Mouse (Mus musculus): Measurements from ENCODE around the gene Gfm1.

Gfm1 gene

GRCm38 (mm10) chr3:67429999-67430380 lies at the start of gene Gfm1:
Gfm1 (plus strand) TSS chr3:67430096.
- peak; percentile 90 for DNase-seq (ENCODE audit: low read depth)

DNA sequence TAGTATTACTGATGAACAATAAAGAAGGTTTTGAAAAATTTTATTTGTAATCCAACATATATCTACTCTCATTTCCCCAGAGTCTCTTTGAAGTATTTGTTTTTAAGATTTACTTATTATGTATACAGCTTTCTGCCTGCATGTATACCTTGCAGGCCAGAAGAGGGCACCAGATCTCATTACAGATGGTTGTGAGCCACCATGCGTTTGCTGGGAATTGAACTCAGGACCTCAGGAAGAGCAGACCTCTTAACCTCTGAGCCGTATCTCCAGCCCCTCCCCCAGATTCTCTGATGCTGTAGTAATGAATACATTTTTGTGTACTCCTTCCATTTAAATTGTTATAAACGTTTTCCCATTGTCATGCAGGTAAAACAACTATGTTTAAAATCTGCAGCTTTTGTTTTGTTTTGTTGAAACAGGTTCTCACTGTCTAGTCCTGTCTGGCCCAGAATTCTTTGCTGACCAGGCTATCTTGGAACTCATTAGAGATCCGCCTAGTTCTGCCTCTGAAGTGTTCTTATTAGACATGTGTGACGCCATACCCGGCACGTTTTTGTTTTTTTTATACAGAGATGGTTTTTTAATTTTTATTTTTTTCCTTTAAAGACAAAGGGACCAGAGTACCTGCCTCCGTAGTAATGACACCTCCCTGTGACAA lies 428 bp upstream of the Gfm1 start:
- no peak for DNase-seq (ENCODE audit: low read depth)

DNA sequence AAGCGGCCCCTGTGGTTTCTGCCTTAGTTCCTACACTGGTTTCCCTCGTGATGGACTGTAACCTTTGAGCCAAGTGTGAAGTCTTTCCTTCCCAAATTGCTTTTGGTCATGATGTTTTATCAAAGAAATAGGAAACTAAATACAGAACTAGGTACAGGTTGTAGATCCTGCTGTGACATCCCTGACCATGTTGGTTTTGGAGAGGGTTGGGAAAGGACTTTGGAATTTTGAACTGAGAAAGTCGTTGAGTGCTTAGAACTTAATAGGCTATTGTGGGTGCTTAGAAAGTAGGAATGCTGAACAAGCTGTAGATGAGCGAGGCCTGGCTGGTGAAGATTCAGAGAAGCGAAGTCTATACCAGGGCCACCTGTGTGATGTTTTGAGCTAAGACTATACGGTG lies 4.1 kb downstream of the Gfm1 start:
- no peak for DNase-seq (ENCODE audit: low read depth)

- DNase-seq (ENCODE audit: low read depth) = peak; percentile 5
Measured at GRCm38 (mm10) chr3:67447143-67447542, 17.2 kb downstream of the Gfm1 start.

DNA sequence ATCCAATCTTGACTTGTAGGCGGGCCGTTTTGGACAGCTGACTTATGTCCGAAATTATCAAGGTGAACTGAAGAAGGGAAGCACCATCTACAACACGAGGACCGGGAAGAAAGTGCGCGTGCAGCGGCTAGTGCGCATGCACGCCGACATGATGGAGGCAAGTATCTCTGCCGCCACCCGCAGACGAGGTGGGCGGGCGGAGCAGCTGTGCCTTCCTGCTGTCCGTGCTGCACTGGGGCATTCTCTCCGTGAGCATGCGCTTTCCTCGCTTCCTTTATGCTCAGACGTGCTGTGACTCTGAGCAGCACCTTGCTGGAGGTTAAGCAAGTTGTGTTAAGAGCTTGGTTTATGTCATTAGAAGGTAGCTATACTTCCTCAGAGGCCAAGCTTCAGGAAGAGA lies 19.8 kb downstream of the Gfm1 start:
- DNase-seq (ENCODE audit: low read depth) = no peak

DNA sequence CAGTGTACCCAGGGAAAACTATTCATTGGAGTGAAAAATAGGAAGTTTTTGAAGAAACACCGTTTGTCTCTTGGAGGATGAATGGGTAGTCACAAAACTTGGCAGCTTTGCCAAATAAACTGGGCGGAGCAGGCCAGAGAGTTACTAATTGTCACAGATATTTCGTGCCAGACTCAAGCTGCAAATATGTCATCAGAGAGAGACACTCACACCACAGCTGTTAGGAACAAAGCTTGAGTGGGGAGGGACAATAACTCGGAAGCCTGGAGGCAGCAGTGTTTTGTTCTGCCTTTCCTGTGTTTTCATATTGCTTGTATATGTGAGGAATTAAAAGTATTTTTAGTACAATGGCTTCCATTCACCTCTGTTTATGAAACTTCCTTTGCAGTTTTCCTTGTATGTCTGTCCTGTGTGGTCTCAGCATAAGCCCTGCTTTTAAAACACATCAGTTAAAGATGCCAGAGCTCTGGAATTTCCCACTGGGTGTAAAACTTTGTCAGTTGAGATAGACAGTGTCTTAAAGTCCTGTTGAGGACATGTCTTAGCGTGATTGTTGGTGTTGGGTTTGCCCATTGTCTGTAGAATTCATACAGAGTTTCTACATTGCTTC lies 20.8 kb downstream of the Gfm1 start:
- no peak for DNase-seq (ENCODE audit: low read depth)

DNA sequence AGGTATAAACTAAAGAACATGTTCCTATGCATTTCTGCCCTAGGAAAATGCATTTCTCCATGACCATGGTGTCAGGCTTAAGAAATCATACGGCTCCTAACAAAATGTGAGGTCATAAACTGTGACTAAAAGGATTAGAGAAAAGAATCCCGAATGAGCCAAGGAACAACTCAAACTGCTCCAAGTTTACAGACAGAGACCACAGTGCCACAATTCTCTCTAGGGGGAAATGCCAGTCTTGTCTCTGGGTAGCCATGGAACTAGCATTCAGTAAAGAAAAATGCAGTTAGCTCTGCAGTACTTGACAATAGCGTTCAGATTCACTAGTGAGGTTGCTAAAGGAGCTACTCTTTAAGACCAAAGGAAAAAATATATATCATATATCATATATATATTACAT lies 30.0 kb downstream of the Gfm1 start:
- no peak for DNase-seq (ENCODE audit: low read depth)

GRCm38 (mm10) chr3:67462015-67462414 lies 32.1 kb downstream of the Gfm1 start:
- no peak for DNase-seq (ENCODE audit: low read depth)

DNA sequence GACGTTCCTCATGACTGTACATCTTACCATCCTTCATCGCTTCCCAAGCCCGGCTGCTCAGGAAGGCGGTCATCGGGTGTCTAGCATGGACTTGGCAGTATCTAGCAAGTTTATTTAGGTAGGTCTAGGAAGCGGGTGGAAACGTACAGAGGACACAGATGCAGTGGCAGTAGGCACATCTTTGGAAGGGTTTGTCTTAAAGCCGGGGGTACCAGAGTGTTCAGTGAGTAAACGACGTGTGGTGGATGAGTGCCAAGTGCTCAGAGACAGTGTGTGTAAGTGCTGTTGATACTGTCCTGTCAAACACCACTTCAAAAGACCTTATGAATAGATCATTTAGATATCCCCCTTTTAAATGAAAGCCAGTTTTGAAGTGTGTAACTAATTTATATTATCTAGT lies 32.7 kb downstream of the Gfm1 start:
- no peak for DNase-seq (ENCODE audit: low read depth)

DNA sequence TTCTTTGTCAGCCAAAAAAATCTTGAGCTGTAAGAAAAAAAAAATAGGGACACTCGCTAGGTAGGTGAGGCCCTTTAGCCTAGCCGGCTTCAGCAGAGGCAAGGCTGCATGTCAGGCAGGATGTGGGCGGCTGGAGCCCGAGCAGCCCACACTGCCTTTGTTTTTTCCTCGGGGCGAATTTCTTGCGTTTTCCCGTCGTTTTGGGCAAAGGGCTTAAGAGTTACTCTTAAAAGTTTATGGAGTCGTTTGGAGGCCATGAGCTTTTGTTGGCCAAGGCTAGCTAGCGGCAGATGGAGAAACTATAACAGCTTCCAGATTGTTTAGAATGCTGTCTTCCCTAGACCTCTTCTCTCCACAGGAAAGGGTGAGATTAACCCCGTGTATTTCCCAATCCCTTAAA lies 33.1 kb downstream of the Gfm1 start:
- peak; percentile 49 for DNase-seq (ENCODE audit: low read depth)

DNA sequence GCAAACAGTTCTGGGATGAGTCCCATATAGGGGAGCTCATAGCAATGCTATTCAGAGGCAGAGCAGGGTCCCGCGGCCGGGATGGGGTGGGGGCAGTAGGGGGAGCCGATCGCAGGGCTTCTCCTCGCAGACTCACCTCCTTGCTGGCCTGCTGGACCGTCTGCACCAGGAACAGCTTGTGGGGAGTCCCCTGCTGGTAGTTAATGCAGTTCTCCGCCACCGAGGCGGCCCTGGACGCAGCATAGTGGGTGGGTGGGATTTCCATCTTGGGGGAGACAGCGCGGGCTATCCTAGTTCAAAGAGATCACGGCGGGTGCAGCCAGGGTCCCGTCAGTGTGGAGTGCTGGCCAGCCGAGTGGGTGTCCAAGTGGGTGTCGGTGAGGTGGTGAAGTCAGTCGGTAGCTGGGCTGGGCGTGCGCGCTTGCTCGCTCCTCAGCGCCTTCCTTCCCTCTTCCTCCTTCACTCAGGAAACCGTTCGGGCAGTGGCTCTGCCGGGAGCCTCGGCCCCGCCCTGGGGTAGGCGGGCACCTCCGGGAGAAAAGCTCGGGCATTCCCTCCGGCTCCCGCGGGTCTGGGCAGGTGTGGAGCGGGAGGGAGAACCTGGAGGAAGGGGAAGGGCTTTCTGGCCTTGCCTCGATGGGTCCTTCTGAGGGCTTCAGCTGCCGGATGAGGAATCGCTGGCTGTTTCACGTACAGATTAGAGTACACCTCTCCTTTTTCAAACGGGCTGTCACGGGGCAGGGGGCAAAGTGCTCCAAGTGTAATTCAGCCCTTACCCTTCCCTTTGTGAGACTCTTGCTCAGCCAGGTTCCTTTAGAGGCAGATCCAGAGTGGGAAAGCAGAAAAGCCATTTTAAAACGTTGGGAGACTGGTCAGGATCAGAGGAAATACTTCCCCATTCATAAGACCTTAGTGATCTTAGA lies 33.8 kb downstream of the Gfm1 start, which contains the start of gene Lxn:
TSS of gene Lxn (minus strand) at position 477 of the 923 bp plus-strand sequence.
- DNase-seq (ENCODE audit: low read depth) = peak; percentile 68

GRCm38 (mm10) chr3:67466576-67466975 lies 36.7 kb downstream of the Gfm1 start:
- DNase-seq (ENCODE audit: low read depth) = no peak

DNA sequence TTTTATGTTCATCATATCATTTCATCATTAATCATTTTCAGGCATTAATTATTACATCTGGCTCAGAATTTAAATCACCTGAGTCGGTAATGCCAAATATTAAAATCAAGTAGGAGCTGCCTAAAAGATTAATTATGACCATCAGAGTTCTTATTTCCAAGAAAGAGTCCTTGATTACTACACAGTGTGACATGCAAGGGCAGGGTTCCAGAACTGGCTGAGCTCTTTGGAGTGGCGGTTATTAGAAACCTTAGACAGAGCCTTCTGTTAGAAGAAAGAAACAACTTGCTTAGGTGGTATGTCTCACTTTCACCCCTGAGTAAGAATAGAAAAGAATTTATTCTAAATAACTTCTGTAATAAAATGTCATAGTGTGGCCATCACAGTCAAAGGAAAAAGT lies 37.4 kb downstream of the Gfm1 start:
- no peak for DNase-seq (ENCODE audit: low read depth)

GRCm38 (mm10) chr3:67471408-67472127 lies 41.7 kb downstream of the Gfm1 start:
- no peak for DNase-seq (ENCODE audit: low read depth)

GRCm38 (mm10) chr3:67473438-67473837 lies 43.5 kb downstream of the Gfm1 start:
- no peak for DNase-seq (ENCODE audit: low read depth)

GRCm38 (mm10) chr3:67479806-67480205 lies 49.9 kb downstream of the Gfm1 start:
- no peak for DNase-seq (ENCODE audit: low read depth)

GRCm38 (mm10) chr3:67482400-67482799 lies 52.5 kb downstream of the Gfm1 start:
- DNase-seq (ENCODE audit: low read depth) = no peak

- DNase-seq (ENCODE audit: low read depth) = no peak
Measured at GRCm38 (mm10) chr3:67485233-67485632, 55.3 kb downstream of the Gfm1 start.

DNA sequence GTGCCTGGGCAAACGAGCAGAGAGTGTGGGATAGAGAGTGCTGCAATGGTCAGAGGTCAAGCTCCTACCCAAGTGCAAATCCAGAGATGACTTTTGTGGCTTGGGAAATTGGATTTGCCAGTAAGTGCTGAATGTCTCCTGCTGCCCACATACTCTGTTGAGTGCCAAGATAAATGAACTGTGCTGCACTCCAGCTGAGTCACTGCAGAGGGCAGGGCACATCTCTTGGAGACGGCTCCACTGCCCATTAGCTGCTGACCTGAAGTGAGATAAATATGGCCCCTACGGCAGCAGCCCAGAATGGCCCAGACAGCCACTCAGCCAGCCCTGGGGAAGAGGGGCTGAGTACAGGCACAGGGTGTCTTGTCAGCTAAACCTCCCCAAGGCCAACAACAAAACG lies 60.3 kb downstream of the Gfm1 start:
- DNase-seq (ENCODE audit: low read depth) = no peak

DNA sequence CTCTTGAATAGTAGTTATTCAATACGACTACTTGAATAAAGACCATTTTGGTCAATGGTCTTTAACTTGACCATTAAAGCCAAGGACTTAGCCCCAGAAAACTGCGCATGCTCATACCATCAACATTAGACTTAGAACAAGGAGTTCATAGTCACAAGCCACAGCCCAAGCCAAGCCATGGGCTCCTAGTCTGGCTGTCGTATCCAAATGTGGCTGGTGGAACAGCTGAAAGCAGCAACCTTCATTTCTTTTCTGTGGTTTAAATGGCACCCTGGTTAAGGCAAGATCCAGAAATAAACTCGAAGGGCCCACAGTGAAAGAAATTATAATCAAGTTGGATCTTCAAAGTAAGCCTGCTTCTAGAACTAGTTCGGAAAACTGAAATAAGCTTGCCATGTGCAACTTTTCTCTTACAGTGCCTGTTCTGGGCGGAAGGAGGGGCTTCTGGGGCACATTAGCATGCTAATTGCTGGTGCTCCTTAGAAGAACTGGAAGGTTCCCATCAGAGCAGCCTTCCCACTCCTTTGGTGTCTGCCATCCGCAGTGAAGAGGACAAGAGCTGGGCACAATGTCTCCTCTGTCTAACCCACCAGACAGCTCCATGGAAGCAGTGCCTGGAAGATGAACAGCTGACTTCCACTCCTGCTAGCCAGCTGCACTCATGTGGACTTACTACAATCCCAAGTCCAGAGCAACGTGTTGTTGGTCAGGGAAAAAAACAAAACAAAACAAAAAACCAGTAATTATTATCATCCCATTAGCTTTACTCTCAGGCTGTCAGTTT lies 62.4 kb downstream of the Gfm1 start:
- DNase-seq (ENCODE audit: low read depth) = no peak

- DNase-seq (ENCODE audit: low read depth) = no peak
Measured at GRCm38 (mm10) chr3:67493132-67493531, 63.2 kb downstream of the Gfm1 start.
